Mouse (Mus musculus): ENCODE measurements around the gene Olfr1023. TPM values are rescaled to one million over a fixed set of nuclear protein-coding genes. Genes with fewer than 3 reads are reported as not detected.

The Olfr1023 gene
- total RNA-seq (2023), result not detected in 4 replicates

DNA sequence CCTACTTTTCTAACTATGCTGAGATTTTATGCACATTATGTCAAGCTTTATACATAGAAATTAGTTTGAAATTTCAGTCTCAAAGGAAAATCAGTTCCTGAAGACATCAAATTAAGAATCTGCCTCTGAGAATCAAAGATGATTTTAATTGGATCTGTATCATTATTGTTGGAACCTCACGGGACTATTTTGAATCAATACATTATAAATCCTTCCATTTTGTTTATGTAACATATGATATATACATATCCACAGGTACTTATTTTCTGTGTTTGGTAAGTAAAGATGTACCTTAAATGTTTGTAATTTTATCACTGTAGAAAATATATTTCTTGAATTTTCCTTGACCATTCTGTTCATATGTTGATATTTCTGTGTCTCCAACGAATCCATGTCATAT lies at the start of gene Olfr1023:
Gene Olfr1023 (plus strand): TSS at position 301 of the 400 bp plus-strand sequence.

GRCm38 (mm10) chr2:85845383-85845782 lies 40.1 kb upstream of the Olfr1023 start, which contains the start of gene Olfr1019:
Olfr1019 (minus strand) TSS chr2:85845483.

DNA sequence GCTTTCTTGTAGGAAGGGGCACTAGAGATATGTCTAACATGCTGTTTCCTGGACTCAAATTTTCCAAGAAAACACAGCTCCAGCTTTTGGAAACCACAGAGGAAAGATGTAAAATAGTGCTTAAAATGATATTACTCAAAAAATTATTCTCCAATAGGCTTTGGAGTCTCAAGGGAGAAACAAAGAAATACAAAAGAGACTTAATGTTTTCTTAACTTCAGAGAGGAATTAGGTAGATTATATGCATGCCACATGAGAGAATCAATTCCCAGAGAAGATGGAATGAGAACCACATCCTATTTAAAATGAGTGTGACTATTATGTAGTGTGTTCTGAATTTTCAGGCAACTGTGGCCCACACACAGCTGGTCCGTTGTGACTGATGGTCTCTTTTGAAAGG lies 38.7 kb upstream of the Olfr1023 start, which contains the start of gene Olfr1020:
Gene Olfr1020 (plus strand): TSS at position 301 of the 400 bp plus-strand sequence.

DNA sequence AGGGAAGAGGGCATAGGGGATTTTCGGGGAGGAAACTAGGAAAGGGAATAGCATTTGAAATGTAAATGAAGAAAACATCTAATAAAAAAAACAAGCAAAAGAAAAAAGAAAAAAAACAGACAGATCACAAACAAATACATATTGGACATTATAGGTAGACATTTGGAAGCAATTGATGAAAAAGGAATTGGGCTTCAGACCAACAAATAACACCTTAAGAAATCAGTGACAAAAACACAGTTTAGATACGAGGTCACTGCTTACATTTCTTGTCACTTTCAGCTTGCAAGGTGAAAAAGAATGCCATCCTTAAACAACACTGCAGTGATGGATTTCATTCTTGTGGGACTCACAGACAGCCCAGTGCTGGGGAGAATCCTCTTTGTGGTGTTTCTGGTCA lies 17.1 kb upstream of the Olfr1023 start, which contains the start of gene Olfr1022:
Gene Olfr1022 (plus strand): TSS at position 301 of the 400 bp plus-strand sequence.

GRCm38 (mm10) chr2:85904952-85905351 lies 19.5 kb downstream of the Olfr1023 start, which contains the start of gene Olfr1024:
Olfr1024 (minus strand) TSS chr2:85905052.

GRCm38 (mm10) chr2:85914893-85915292 lies 29.5 kb downstream of the Olfr1023 start, which contains the start of gene Olfr1025-ps1:
Olfr1025-ps1 (plus strand) TSS chr2:85915193.

DNA sequence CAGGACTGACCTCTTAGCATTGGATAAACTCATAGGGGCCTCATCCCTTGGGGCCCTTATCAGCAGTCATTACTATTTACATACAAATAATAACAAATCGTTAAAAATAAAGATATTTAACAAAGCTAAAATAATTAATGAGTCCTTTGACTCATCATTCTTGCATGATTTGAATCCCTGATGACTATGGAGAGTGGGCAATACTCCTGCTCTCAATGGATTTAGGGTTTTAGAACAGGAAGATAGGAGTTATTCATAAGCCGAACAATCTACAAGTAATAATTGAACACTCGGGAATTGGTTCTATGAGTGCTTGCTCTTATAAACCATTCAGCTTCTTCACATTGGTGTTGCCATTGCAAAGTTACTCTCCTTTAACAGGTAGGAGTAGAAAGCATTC lies 35.8 kb downstream of the Olfr1023 start, which contains the start of gene Olfr1026:
Gene Olfr1026 (plus strand): TSS at position 301 of the 400 bp plus-strand sequence.

Other genes starting within 250 kb of the Olfr1023 start
- gene Olfr1002, start 234.9 kb upstream of the Olfr1023 start, total RNA-seq (2023), result not detected in 4 replicates
- not detected in 4 replicates for gene Olfr154, start 221.2 kb upstream of the Olfr1023 start, total RNA-seq (2023)
- gene Olfr1006, start 206.9 kb upstream of the Olfr1023 start, total RNA-seq (2023), result not detected in 4 replicates
- not detected in 4 replicates for gene Olfr1008, start 196.2 kb upstream of the Olfr1023 start, total RNA-seq (2023)
- gene Olfr1009, start 170.2 kb upstream of the Olfr1023 start, total RNA-seq (2023), result not detected in 4 replicates
- gene Olfr1012, start 122.9 kb upstream of the Olfr1023 start, total RNA-seq (2023), result not detected in 4 replicates
- gene Olfr1013, start 118.5 kb upstream of the Olfr1023 start, total RNA-seq (2023), result not detected in 4 replicates
- gene Olfr1014, start 112.9 kb upstream of the Olfr1023 start, total RNA-seq (2023), result not detected in 4 replicates
- gene Olfr1015, start 103.6 kb upstream of the Olfr1023 start, total RNA-seq (2023), result not detected in 4 replicates
- not detected in 4 replicates for gene Olfr1016, start 83.1 kb upstream of the Olfr1023 start, total RNA-seq (2023)
- not detected in 4 replicates for gene Olfr1018, start 67.2 kb upstream of the Olfr1023 start, total RNA-seq (2023)
- gene Olfr1019, start 40.2 kb upstream of the Olfr1023 start, total RNA-seq (2023), result not detected in 4 replicates
- not detected in 4 replicates for gene Olfr1020, start 38.6 kb upstream of the Olfr1023 start, total RNA-seq (2023)
- not detected in 4 replicates for gene Olfr1022, start 17.0 kb upstream of the Olfr1023 start, total RNA-seq (2023)
- gene Olfr1024, start 19.4 kb downstream of the Olfr1023 start, total RNA-seq (2023), result not detected in 4 replicates
- not detected in 4 replicates for gene Olfr1025-ps1, start 29.6 kb downstream of the Olfr1023 start, total RNA-seq (2023)
- gene Olfr1026, start 35.9 kb downstream of the Olfr1023 start, total RNA-seq (2023), result not detected in 4 replicates
- gene Olfr1028, start 64.8 kb downstream of the Olfr1023 start, total RNA-seq (2023), result 0.15 TPM in 1 of 4 replicates, not detected in the others
- not detected in 4 replicates for gene Olfr1029, start 88.3 kb downstream of the Olfr1023 start, total RNA-seq (2023)
- not detected in 4 replicates for gene Olfr1030, start 93.6 kb downstream of the Olfr1023 start, total RNA-seq (2023)
- gene Olfr1031, start 104.7 kb downstream of the Olfr1023 start, total RNA-seq (2023), result not detected in 4 replicates
- gene Olfr1032, start 119.9 kb downstream of the Olfr1023 start, total RNA-seq (2023), result not detected in 4 replicates
- gene Olfr1033, start 135.0 kb downstream of the Olfr1023 start, total RNA-seq (2023), result not detected in 4 replicates
- gene Olfr1034, start 160.2 kb downstream of the Olfr1023 start, total RNA-seq (2023), result not detected in 4 replicates
- gene Olfr1036, start 188.4 kb downstream of the Olfr1023 start, total RNA-seq (2023), result not detected in 4 replicates
- not detected in 4 replicates for gene Olfr1037, start 201.7 kb downstream of the Olfr1023 start, total RNA-seq (2023)